Mouse (Mus musculus): Measurements from ENCODE around the gene Maged1. TPM values are rescaled to one million over a fixed set of nuclear protein-coding genes. Genes with fewer than 3 reads are reported as not detected.

Maged1 gene
- polyA plus RNA-seq (2012; rRNA removed) = 95.2 and 103 TPM in 2 replicates

DNA sequence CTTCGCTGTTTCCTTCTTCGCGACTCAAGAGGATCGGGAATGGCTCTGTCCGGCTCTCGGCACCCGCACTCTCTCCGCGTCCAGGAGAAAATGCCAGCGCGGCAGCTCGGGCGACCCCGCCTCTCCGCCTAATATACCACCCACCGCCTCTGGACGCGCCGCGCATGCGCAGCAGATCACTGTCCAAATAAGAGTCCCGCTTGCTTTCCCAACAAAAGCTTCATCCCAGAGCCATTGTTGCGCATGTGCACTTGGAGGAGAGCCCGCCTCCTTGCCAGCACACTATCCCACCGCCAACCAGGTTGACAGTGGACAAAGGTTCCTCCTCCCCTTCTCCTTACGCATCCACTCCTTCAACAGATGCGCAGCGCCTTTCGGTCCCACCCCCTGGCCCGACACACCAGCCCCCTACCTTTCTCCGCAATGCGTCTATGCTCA is at the start of gene Maged1:
TSS of gene Maged1 (minus strand) at position 226 of the 438 bp plus-strand sequence.

Other genes starting within 250 kb of the Maged1 start
- not detected in 2 replicates for gene Fam90a1b, start 175.4 kb downstream of the Maged1 start, polyA plus RNA-seq (2012; rRNA removed)
- 10.8 and 11.7 TPM in 2 replicates for gene Apoo, start 175.0 kb downstream of the Maged1 start, polyA plus RNA-seq (2012; rRNA removed)
- 1.4 and 1.9 TPM in 2 replicates for gene Gspt2, start 93.9 kb upstream of the Maged1 start, polyA plus RNA-seq (2012; rRNA removed)
- 1.0 and 1.1 TPM in 2 replicates for gene Zxdb, start 182.4 kb upstream of the Maged1 start, polyA plus RNA-seq (2012; rRNA removed)